Mouse (Mus musculus): ENCODE data around the gene Eif2b2. TPM values are rescaled to one million over a fixed set of nuclear protein-coding genes. Genes with fewer than 3 reads are reported as not detected.

Eif2b2 gene
- polyA plus RNA-seq, 1 experiment from 2014 or later, result 60.6 TPM

- Histone ChIP-seq H3K27ac (ENCODE audit: low read depth, low read length) (peak within 1 kb of the TSS; percentile 70), H3K9ac (ENCODE audit: low read depth, low read length) (peak within 1 kb of the TSS; percentile 84), H3K27me3 (ENCODE audit: control insufficient read depth, insufficient read depth, low read length) (no peaks in the 10 kb centered on the region), H3K9me3 (replicated peaks; ENCODE audit: control insufficient read depth, low read length) (no peaks in the 10 kb centered on the region), H3K4me3 (ENCODE audit: low read depth, low read length) (peak within 1 kb of the TSS; percentile 56), H3K4me1 (ENCODE audit: control insufficient read depth, insufficient read depth, low read length) (no peaks in the 10 kb centered on the region; the same call in 1 of the 2 replicates), H3K36me3 (ENCODE audit: control insufficient read depth, insufficient read depth, low read length) (no peaks in the 10 kb centered on the region), H3K4me2 (peak within 1 kb of the TSS; percentile 66)
- ATAC-seq (replicated peaks; ENCODE audit: insufficient number of reproducible peaks, low FRiP score, low TSS enrichment), result peak; percentile 83
- WGBS (ENCODE audit: insufficient replicate concordance), result under 1% methylated on average over 35 of the region's 35 CpGs
These were observed 51.0 kb downstream of the Eif2b2 start, which contains the start of gene Mlh3 for GRCm38 (mm10) chr12:85270319-85270718. Mlh3 (minus strand) TSS chr12:85270599.

DNA sequence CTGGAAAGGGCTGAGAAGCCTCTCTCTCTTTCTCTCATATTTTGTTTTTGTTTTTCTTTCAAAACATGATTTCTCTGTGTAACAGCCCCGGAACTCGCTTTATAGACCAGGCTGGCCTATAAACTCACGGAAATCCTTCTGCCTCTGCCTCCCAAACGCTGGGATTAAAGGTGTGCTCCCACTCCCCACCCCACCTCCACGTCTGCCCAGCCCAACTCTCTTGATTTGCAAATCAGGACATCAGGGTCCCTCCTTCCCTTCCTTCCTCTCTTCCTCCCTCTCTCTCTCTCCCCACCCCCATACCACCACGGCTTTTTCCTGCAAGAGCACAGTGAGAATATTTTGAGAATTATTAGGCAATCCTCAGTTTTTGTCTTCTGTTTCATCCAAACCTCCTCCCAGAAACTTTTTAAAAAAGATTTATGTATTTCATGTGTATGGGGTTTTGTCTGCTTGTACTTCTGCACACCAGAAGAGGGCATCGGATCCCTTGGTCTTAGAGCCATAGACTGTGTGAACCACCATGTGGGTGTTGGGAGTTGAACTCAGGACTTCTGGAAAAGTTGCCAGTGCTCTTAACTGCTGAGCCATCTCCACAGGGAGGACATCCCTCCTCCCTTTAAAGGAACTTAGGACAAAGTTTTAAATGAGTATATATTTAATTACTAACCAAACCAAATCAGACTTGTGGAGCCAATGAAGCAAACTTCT is 52.0 kb downstream of the Eif2b2 start:
- no peaks in the 10 kb centered on the region for H3K27me3 ChIP-seq (ENCODE audit: control insufficient read depth, insufficient read depth, low read length)
- no peak overlapping the region for H3K4me3 ChIP-seq (ENCODE audit: low read depth, low read length)
- no peaks in the 10 kb centered on the region for H3K9me3 ChIP-seq (replicated peaks; ENCODE audit: control insufficient read depth, low read length)
- no peak overlapping the region for H3K9ac ChIP-seq (ENCODE audit: low read depth, low read length)
- H3K4me2 ChIP-seq, result no peak overlapping the region
- H3K27ac ChIP-seq (ENCODE audit: low read depth, low read length), result no peak overlapping the region
- no peaks in the 10 kb centered on the region; the same call in 1 of the 2 replicates for H3K4me1 ChIP-seq (ENCODE audit: control insufficient read depth, insufficient read depth, low read length)
- no peaks in the 10 kb centered on the region for H3K36me3 ChIP-seq (ENCODE audit: control insufficient read depth, insufficient read depth, low read length)
- WGBS (ENCODE audit: insufficient replicate concordance), result 74% methylated on average over 7 of the region's 7 CpGs
- no peak for ATAC-seq (replicated peaks; ENCODE audit: insufficient number of reproducible peaks, low FRiP score, low TSS enrichment)

DNA sequence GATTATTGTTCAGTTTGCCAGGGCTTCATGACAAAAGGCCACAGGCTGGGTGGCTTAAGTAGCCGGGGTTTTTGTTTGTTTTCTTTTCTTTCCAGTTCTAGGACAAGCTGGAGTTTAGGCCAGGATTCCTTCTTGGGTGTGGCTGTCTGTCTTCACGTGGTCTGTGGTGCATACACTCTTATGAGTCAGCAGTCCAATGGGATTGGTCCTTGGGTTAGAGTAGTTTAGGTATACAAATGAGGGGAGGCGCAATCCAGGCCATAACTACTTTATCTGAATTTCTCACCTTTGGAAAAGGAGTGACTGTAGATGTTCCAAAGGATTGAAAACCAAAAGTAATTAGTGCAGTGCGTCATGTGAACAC is 52.5 kb downstream of the Eif2b2 start:
- Histone ChIP-seq H3K4me1 (ENCODE audit: control insufficient read depth, insufficient read depth, low read length) (no peaks in the 10 kb centered on the region; the same call in 1 of the 2 replicates), H3K36me3 (ENCODE audit: control insufficient read depth, insufficient read depth, low read length) (no peaks in the 10 kb centered on the region), H3K9ac (ENCODE audit: low read depth, low read length) (no peak overlapping the region), H3K27me3 (ENCODE audit: control insufficient read depth, insufficient read depth, low read length) (no peaks in the 10 kb centered on the region), H3K27ac (ENCODE audit: low read depth, low read length) (no peak overlapping the region), H3K4me2 (no peak overlapping the region), H3K9me3 (replicated peaks; ENCODE audit: control insufficient read depth, low read length) (no peaks in the 10 kb centered on the region), H3K4me3 (ENCODE audit: low read depth, low read length) (no peak overlapping the region)
- no peak for ATAC-seq (replicated peaks; ENCODE audit: insufficient number of reproducible peaks, low FRiP score, low TSS enrichment)
- WGBS (ENCODE audit: insufficient replicate concordance), result 68% methylated on average over 4 of the region's 4 CpGs

- WGBS (ENCODE audit: insufficient replicate concordance), result 52% methylated on average over 10 of the region's 10 CpGs
These were observed 54.2 kb downstream of the Eif2b2 start for GRCm38 (mm10) chr12:85273508-85273907.

More at GRCm38 (mm10) chr12:85273508-85273907, 54.2 kb downstream of the Eif2b2 start:
- Histone ChIP-seq H3K4me2 (no peak overlapping the region), H3K4me3 (ENCODE audit: low read depth, low read length) (no peak overlapping the region), H3K9ac (ENCODE audit: low read depth, low read length) (no peak overlapping the region), H3K9me3 (replicated peaks; ENCODE audit: control insufficient read depth, low read length) (no peaks in the 10 kb centered on the region), H3K4me1 (ENCODE audit: control insufficient read depth, insufficient read depth, low read length) (no peaks in the 10 kb centered on the region; the same call in 1 of the 2 replicates), H3K27ac (ENCODE audit: low read depth, low read length) (no peak overlapping the region), H3K36me3 (ENCODE audit: control insufficient read depth, insufficient read depth, low read length) (no peaks in the 10 kb centered on the region), H3K27me3 (ENCODE audit: control insufficient read depth, insufficient read depth, low read length) (no peaks in the 10 kb centered on the region)
- no peak for ATAC-seq (replicated peaks; ENCODE audit: insufficient number of reproducible peaks, low FRiP score, low TSS enrichment)

Small RNA genes within 50 kb of the gene (microRNA-seq; reads per million reads assigned to microRNA genes)
- gene Mir6938 (ENCODE audit: borderline number of aligned reads), result 0.34 reads per million

Other genes with a start within 250 kb of the Eif2b2 start
- gene Fcf1, start 248.6 kb upstream of the Eif2b2 start, polyA plus RNA-seq (2014; fragmentation: Nextera tagmentation; extraction: Ambion mirVana), result 92.3 and 102 TPM in 2 replicates
- 13.1 and 16.1 TPM in 2 replicates for gene Arel1, start 248.6 kb upstream of the Eif2b2 start, polyA plus RNA-seq (2014; fragmentation: Nextera tagmentation; extraction: Ambion mirVana)
- 28.5 and 30.4 TPM in 2 replicates for gene Ylpm1, start 223.2 kb upstream of the Eif2b2 start, polyA plus RNA-seq (2014; fragmentation: Nextera tagmentation; extraction: Ambion mirVana)
- gene Prox2, start 108.7 kb upstream of the Eif2b2 start, polyA plus RNA-seq (2014; fragmentation: Nextera tagmentation; extraction: Ambion mirVana), result 2.5 and 3.1 TPM in 2 replicates
- 170 and 200 TPM in 2 replicates for gene Dlst, start 108.6 kb upstream of the Eif2b2 start, polyA plus RNA-seq (2014; fragmentation: Nextera tagmentation; extraction: Ambion mirVana)
- 0.94 and 1.3 TPM in 2 replicates for gene Rps6kl1, start 68.2 kb upstream of the Eif2b2 start, polyA plus RNA-seq (2014; fragmentation: Nextera tagmentation; extraction: Ambion mirVana)
- gene Pgf, start 41.7 kb upstream of the Eif2b2 start, polyA plus RNA-seq (2014; fragmentation: Nextera tagmentation; extraction: Ambion mirVana), result 9.0 and 12.7 TPM in 2 replicates
- 6.7 and 8.3 TPM in 2 replicates for gene Mlh3, start 51.1 kb downstream of the Eif2b2 start, polyA plus RNA-seq (2014; fragmentation: Nextera tagmentation; extraction: Ambion mirVana)
- gene Acyp1, start 69.0 kb downstream of the Eif2b2 start, polyA plus RNA-seq (2014; fragmentation: Nextera tagmentation; extraction: Ambion mirVana), result 68.6 and 70.6 TPM in 2 replicates
- gene Zc2hc1c, start 69.1 kb downstream of the Eif2b2 start, polyA plus RNA-seq (2014; fragmentation: Nextera tagmentation; extraction: Ambion mirVana), result 0.69 and 0.93 TPM in 2 replicates
- gene Nek9, start 119.9 kb downstream of the Eif2b2 start, polyA plus RNA-seq (2014; fragmentation: Nextera tagmentation; extraction: Ambion mirVana), result 10.5 and 15.6 TPM in 2 replicates
- 330 and 334 TPM in 2 replicates for gene Tmed10, start 155.4 kb downstream of the Eif2b2 start, polyA plus RNA-seq (2014; fragmentation: Nextera tagmentation; extraction: Ambion mirVana)